Mouse (Mus musculus): ENCODE results near the gene Prkn. TPM values are rescaled to one million over a fixed set of nuclear protein-coding genes. Genes with fewer than 3 reads are reported as not detected.
A peak's percentile ranks its signal among the peaks of the same experiment; 100 is the strongest.

The Prkn gene
- polyA plus RNA-seq, 1 experiment = 0.70 TPM

GRCm38 (mm10) chr17:11910668-11911398 lies 1070.6 kb downstream of the Prkn start:
- Histone ChIP-seq H3K4me3 (ENCODE audit: insufficient read depth, low read length) (no peak overlapping the region), H3K4me1 (ENCODE audit: control insufficient read depth, insufficient read depth, low read length) (no peaks in the 10 kb centered on the region), H3K27ac (ENCODE audit: insufficient read depth, low read length) (no peak overlapping the region)
- TF ChIP-seq POLR2A (IDR thresholded peaks at IDR 0.05; ENCODE audit: low read depth, low read length) = no peak
- no peak for TF ChIP-seq CTCF (IDR thresholded peaks at IDR 0.05; ENCODE audit: borderline replicate concordance, insufficient read depth, low read length)

GRCm38 (mm10) chr17:11912136-11912535 lies 1072.0 kb downstream of the Prkn start:
- Histone ChIP-seq H3K27ac (ENCODE audit: insufficient read depth, low read length) (no peak overlapping the region), H3K4me1 (ENCODE audit: control insufficient read depth, insufficient read depth, low read length) (no peaks in the 10 kb centered on the region), H3K4me3 (ENCODE audit: insufficient read depth, low read length) (no peak overlapping the region)
- no peak for TF ChIP-seq CTCF (IDR thresholded peaks at IDR 0.05; ENCODE audit: borderline replicate concordance, insufficient read depth, low read length)

- TF ChIP-seq CTCF (IDR thresholded peaks at IDR 0.05; ENCODE audit: borderline replicate concordance, insufficient read depth, low read length) (no peak), POLR2A (IDR thresholded peaks at IDR 0.05; ENCODE audit: low read depth, low read length) (no peak)
- no peak overlapping the region for H3K27ac ChIP-seq (ENCODE audit: insufficient read depth, low read length)
- H3K4me1 ChIP-seq (ENCODE audit: control insufficient read depth, insufficient read depth, low read length) = no peaks in the 10 kb centered on the region
- no peak overlapping the region for H3K4me3 ChIP-seq (ENCODE audit: insufficient read depth, low read length)
Observed at GRCm38 (mm10) chr17:11912872-11913365, 1072.7 kb downstream of the Prkn start.

GRCm38 (mm10) chr17:11913620-11914019 lies 1073.4 kb downstream of the Prkn start:
- no peaks in the 10 kb centered on the region for H3K4me1 ChIP-seq (ENCODE audit: control insufficient read depth, insufficient read depth, low read length)
- peak overlapping the region; percentile 14; the same call in 1 of the 2 replicates for H3K4me3 ChIP-seq (ENCODE audit: insufficient read depth, low read length)
- TF ChIP-seq POLR2A (IDR thresholded peaks at IDR 0.05; ENCODE audit: low read depth, low read length) (no peak), CTCF (IDR thresholded peaks at IDR 0.05; ENCODE audit: borderline replicate concordance, insufficient read depth, low read length) (no peak)
- no peak overlapping the region for H3K27ac ChIP-seq (ENCODE audit: insufficient read depth, low read length)

GRCm38 (mm10) chr17:11914451-11914850 lies 1074.3 kb downstream of the Prkn start:
- Histone ChIP-seq H3K4me3 (ENCODE audit: insufficient read depth, low read length) (no peak overlapping the region), H3K4me1 (ENCODE audit: control insufficient read depth, insufficient read depth, low read length) (no peaks in the 10 kb centered on the region), H3K27ac (ENCODE audit: insufficient read depth, low read length) (no peak overlapping the region)
- TF ChIP-seq POLR2A (IDR thresholded peaks at IDR 0.05; ENCODE audit: low read depth, low read length) (no peak), CTCF (IDR thresholded peaks at IDR 0.05; ENCODE audit: borderline replicate concordance, insufficient read depth, low read length) (no peak)

- Histone ChIP-seq H3K4me1 (ENCODE audit: control insufficient read depth, insufficient read depth, low read length) (no peaks in the 10 kb centered on the region), H3K4me3 (ENCODE audit: insufficient read depth, low read length) (no peak overlapping the region), H3K27ac (ENCODE audit: insufficient read depth, low read length) (no peak overlapping the region)
- peak; percentile 23; the same call in 1 of the 2 replicates for TF ChIP-seq CTCF (IDR thresholded peaks at IDR 0.05; ENCODE audit: borderline replicate concordance, insufficient read depth, low read length)
- no peak for TF ChIP-seq POLR2A (IDR thresholded peaks at IDR 0.05; ENCODE audit: low read depth, low read length)
Observed at GRCm38 (mm10) chr17:11918123-11918801, 1078.1 kb downstream of the Prkn start.

GRCm38 (mm10) chr17:11919581-11919980 lies 1079.4 kb downstream of the Prkn start:
- H3K27ac ChIP-seq (ENCODE audit: insufficient read depth, low read length) = no peak overlapping the region
- no peak for TF ChIP-seq CTCF (IDR thresholded peaks at IDR 0.05; ENCODE audit: borderline replicate concordance, insufficient read depth, low read length)
- no peak for TF ChIP-seq POLR2A (IDR thresholded peaks at IDR 0.05; ENCODE audit: low read depth, low read length)
- H3K4me3 ChIP-seq (ENCODE audit: insufficient read depth, low read length) = no peak overlapping the region
- no peaks in the 10 kb centered on the region for H3K4me1 ChIP-seq (ENCODE audit: control insufficient read depth, insufficient read depth, low read length)

GRCm38 (mm10) chr17:11921026-11921425 lies 1080.8 kb downstream of the Prkn start:
- Histone ChIP-seq H3K27ac (ENCODE audit: insufficient read depth, low read length) (no peak overlapping the region), H3K4me1 (ENCODE audit: control insufficient read depth, insufficient read depth, low read length) (no peaks in the 10 kb centered on the region), H3K4me3 (ENCODE audit: insufficient read depth, low read length) (no peak overlapping the region)
- TF ChIP-seq POLR2A (IDR thresholded peaks at IDR 0.05; ENCODE audit: low read depth, low read length) = no peak
- no peak for TF ChIP-seq CTCF (IDR thresholded peaks at IDR 0.05; ENCODE audit: borderline replicate concordance, insufficient read depth, low read length)

- Histone ChIP-seq H3K4me1 (ENCODE audit: control insufficient read depth, insufficient read depth, low read length) (no peaks in the 10 kb centered on the region), H3K27ac (ENCODE audit: insufficient read depth, low read length) (no peak overlapping the region), H3K4me3 (ENCODE audit: insufficient read depth, low read length) (no peak overlapping the region)
- no peak for TF ChIP-seq CTCF (IDR thresholded peaks at IDR 0.05; ENCODE audit: borderline replicate concordance, insufficient read depth, low read length)
- no peak for TF ChIP-seq POLR2A (IDR thresholded peaks at IDR 0.05; ENCODE audit: low read depth, low read length)
Observed at GRCm38 (mm10) chr17:11923989-11924388, 1083.8 kb downstream of the Prkn start.

- H3K4me1 ChIP-seq (ENCODE audit: control insufficient read depth, insufficient read depth, low read length) = no peaks in the 10 kb centered on the region
- no peak for TF ChIP-seq CTCF (IDR thresholded peaks at IDR 0.05; ENCODE audit: borderline replicate concordance, insufficient read depth, low read length)
- no peak for TF ChIP-seq POLR2A (IDR thresholded peaks at IDR 0.05; ENCODE audit: low read depth, low read length)
- no peak overlapping the region for H3K4me3 ChIP-seq (ENCODE audit: insufficient read depth, low read length)
- H3K27ac ChIP-seq (ENCODE audit: insufficient read depth, low read length) = no peak overlapping the region
Observed at GRCm38 (mm10) chr17:11926865-11927386, 1086.7 kb downstream of the Prkn start.
